Mouse (Mus musculus) intestine, embryonic 16.5 days (tissue): ENCODE measurements at regions not wholly inside any gene's neighbourhood (a gene's known extent, or its start where the extent isn't known, plus 50 kb on each side); places are given as distances from the start of the nearest gene placed in this dataset.
A peak's percentile ranks its signal among the peaks of the same experiment; 100 is the strongest.
"Not testable (repeated sequence)": the region's sequence is repeated elsewhere in the genome, so short reads cannot be mapped to it uniquely, and the experiment has no call there.

Experiments used
- ATAC-seq: fragments of 200-750 bp; cut with Nextera tagmentation; 2 replicates; pipeline ENCODE4 v1.8.0; 2017; ENCODE audit warnings: moderate TSS enrichment, moderate library complexity
- H3K27ac ChIP-seq: fragments of 300-500 bp; sonication (generic); 2 replicates; pipeline ENCODE4 v1.5.1; 2014; ENCODE audit warnings: mild to moderate bottlenecking, low read length
- H3K27me3 ChIP-seq: fragments of 300-500 bp; sonication (generic); replicated peaks from 2 replicates; pipeline ENCODE4 v1.6.1; 2014; ENCODE audit warnings: low read length, control low read depth, mixed read lengths; ENCODE audit not compliant: control insufficient read depth, insufficient read depth
- H3K36me3 ChIP-seq: fragments of 300-500 bp; sonication (generic); 2 replicates; pipeline ENCODE4 v1.6.1; 2014; ENCODE audit warnings: low read length, control low read depth; ENCODE audit not compliant: control insufficient read depth, insufficient read depth
- H3K4me1 ChIP-seq: fragments of 300-500 bp; sonication (generic); 2 replicates; pipeline ENCODE4 v1.6.1; 2014; ENCODE audit warnings: low read length, control low read depth, mixed read lengths; ENCODE audit not compliant: control insufficient read depth, insufficient read depth
- H3K4me2 ChIP-seq: fragments of 300-500 bp; sonication (generic); 2 replicates; pipeline ENCODE4 v1.6.1; 2014; ENCODE audit warnings: low read depth, low read length, control low read depth
- H3K4me3 ChIP-seq: fragments of 300-500 bp; sonication (generic); 2 replicates; pipeline ENCODE4 v1.5.1; 2014; ENCODE audit warnings: mild to moderate bottlenecking, low read length
- H3K9ac ChIP-seq: fragments of 300-500 bp; sonication (generic); 2 replicates; pipeline ENCODE4 v1.6.1; 2014; ENCODE audit warnings: low read depth, low read length
- H3K9me3 ChIP-seq: fragments of 300-500 bp; sonication (generic); 2 replicates; pipeline ENCODE4 v1.6.1; 2016; ENCODE audit warnings: low read length, control low read depth; ENCODE audit not compliant: control insufficient read depth
- WGBS: fragments of 180-500 bp; shearing (Covaris S2); extraction: QIAGEN DNeasy Blood & Tissue Kit; methylation state at CpG from one replicate; pipeline ENCODE4 v1.1.7; 2014; 5-methylcytosine and 5-hydroxymethylcytosine counted together

DNA sequence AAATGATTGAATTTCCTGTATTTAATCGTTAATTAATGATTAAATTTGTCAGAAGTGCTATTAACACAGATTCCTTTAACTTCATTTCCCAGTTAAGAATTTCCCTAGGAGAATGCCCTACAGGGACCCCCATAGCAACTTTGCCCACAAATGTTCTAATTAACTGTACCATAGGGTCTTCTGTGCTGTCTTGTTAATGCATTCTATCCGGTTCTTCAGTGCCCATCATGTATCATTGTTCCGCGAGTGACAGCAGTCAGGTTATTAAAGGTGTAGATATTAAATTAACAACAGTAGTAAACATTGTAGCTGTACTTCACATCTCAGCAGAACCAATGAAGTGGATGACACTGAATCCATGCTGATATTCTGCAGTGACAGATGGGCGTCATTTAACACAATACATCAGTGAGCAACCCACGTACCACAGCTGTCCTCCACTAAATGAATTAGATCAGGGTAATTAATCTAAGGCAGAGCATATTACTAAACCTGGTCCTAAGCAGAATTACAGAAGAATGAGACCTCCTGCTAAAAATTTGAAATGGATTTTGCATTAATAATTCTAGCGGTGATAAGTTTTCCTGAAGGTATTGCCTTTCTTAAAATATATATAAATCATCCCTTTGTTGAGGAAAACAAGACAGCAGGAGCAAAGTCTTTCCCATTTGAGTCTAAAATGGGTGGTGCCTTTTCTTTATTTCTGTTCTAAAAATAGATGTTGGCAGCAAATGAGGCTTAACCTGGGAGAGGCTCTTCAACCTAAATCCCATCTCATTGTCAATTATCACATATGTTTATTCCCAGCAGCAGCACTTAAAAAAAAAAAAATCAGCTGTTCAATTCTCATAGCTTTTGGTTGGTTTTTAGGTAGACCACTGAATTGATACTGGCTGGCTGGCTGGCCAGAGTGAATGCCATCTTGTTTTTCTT lies 872.3 kb downstream of the Nxph1 start:
- Histone ChIP-seq H3K4me2 (no peak overlapping the region), H3K9ac (no peak overlapping the region), H3K9me3 (no peaks in the 10 kb centered on the region), H3K4me1 (no peaks in the 10 kb centered on the region), H3K36me3 (no peaks in the 10 kb centered on the region), H3K27ac (no peak overlapping the region), H3K4me3 (no peak overlapping the region), H3K27me3 (no peaks in the 10 kb centered on the region)
- WGBS, result 82% methylated on average over 7 of the region's 7 CpGs
- no peak for ATAC-seq

DNA sequence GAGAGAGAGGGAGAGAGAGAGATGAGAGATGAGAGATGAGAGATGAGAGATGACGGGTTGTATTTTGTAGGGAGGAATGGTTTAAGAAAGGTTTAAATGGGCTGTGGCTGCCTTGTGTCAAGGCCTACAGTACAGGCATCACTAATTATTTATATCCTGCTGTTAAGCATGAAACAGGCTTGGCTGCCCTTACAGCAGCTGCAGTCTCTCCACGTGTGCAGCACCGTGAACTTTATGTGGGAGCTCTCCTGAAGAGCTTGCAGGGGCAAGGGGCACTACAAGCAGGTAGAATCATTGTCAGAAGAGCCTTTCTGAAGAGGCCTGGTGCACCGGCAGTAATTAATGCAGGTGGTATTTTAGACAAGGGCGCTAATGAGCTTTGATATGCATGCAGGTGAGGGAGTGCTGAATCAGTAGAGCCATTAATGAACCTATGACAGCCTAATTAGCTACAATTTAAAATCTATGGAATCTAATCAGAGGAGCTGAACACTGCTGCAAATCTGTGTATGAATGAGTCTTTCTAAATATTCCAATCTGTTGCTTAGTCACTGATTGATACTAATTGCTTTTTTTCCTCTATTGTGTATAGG lies 886.7 kb downstream of the Nxph1 start:
- ATAC-seq, result no peak
- no peak overlapping the region for H3K27ac ChIP-seq
- H3K4me2 ChIP-seq, result no peak overlapping the region
- no peaks in the 10 kb centered on the region for H3K9me3 ChIP-seq
- H3K9ac ChIP-seq, result no peak overlapping the region
- H3K27me3 ChIP-seq, result no peaks in the 10 kb centered on the region
- no peaks in the 10 kb centered on the region for H3K36me3 ChIP-seq
- no peaks in the 10 kb centered on the region for H3K4me1 ChIP-seq
- H3K4me3 ChIP-seq, result no peak overlapping the region
- 48% methylated on average over 5 of the region's 5 CpGs for WGBS

DNA sequence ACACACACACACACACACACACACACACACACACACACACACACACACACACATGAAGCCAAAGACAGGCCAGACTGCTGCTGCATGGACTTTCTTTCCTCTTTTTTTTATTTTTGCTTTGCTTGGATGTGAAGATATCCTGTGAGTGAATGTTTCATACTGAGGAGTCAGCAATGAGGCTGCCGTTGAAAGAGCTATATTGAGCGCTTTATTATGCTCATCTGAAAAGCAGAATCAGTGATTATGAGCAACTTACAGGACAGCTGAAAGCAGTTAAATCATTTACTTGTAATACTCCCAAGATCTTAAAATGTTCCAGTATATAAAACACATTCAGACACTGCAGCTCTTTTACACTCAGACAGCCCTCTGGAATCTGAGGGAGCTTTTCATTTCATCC lies 894.2 kb downstream of the Nxph1 start:
- no peak overlapping the region for H3K4me3 ChIP-seq
- no peak overlapping the region for H3K4me2 ChIP-seq
- no peaks in the 10 kb centered on the region for H3K9me3 ChIP-seq
- no peak overlapping the region for H3K27ac ChIP-seq
- WGBS, result 89% methylated on average over 2 of the region's 2 CpGs
- ATAC-seq, result no peak
- H3K4me1 ChIP-seq, result no peaks in the 10 kb centered on the region
- H3K36me3 ChIP-seq, result no peaks in the 10 kb centered on the region
- no peak overlapping the region for H3K9ac ChIP-seq
- no peaks in the 10 kb centered on the region for H3K27me3 ChIP-seq

DNA sequence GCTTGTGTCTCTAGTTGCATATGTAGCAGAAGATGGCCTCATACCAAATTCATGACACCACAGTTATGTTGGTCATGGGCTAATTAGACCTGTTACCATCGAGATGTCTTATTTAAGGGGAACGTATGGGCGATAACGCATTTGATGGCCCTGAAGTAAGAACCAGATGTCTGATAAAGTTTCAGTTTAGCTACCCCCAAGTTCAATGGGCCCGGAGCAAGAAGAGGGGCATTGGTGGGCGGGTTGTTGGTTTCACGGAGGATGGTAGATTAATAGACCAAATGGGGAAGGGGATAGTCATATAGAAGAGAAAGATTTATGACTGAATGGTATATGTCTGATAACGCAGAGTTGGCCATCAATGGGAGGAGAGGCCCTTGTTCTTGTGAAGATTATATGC lies 941.6 kb downstream of the Nxph1 start:
- H3K9me3 ChIP-seq, H3K4me3 ChIP-seq, H3K9ac ChIP-seq, H3K4me2 ChIP-seq, H3K27me3 ChIP-seq, H3K36me3 ChIP-seq, H3K4me1 ChIP-seq, H3K27ac ChIP-seq: not testable (repeated sequence)
- WGBS, result 88% methylated on average over 8 of the region's 8 CpGs
- peak; percentile 100 for ATAC-seq
